Mouse (Mus musculus): ENCODE data around the gene Rab20. TPM values are rescaled to one million over a fixed set of nuclear protein-coding genes. Genes with fewer than 3 reads are reported as not detected.

Rab20 gene
- polyA plus RNA-seq, 1 experiment from 2014 or later: 28.1 TPM

DNA sequence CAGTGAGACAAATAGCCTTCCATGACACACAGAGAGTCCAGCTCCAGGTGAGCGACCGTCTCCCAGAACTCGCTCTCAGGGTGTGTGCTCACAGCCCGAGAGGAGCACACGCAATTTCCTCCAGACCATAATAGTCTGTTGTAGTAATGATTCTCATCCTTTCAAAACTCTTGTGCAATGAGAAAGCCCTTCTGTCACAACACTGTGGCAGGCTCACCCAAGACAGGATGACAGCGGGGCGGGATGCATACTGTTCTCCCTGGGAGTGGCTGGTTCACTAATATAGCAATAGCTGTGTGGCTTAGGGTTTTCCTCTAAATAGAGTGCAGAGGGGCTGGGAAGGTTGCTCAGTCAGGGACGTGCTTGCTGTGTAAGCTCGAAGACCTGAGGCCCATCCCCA is 74.7 kb downstream of the Rab20 start:
- no peak overlapping the region for H3K4me3 ChIP-seq
- H3K27ac ChIP-seq (replicated peaks): no peak overlapping the region
- peaks cover 41% of the 10 kb centered on the region for H3K4me1 ChIP-seq
- H3K27me3 ChIP-seq (replicated peaks): no peaks in the 10 kb centered on the region
- WGBS: 90% methylated on average over 9 of the region's 9 CpGs
- no peak overlapping the region for H3K9ac ChIP-seq
- no peaks in the 10 kb centered on the region for H3K9me3 ChIP-seq
- H3K36me3 ChIP-seq: peaks cover 68% of the 10 kb centered on the region
- no peak overlapping the region for H3K4me2 ChIP-seq
- no peak for ATAC-seq (ENCODE audit: extremely low read depth, insufficient number of reproducible peaks, low FRiP score, low TSS enrichment)

Other genes with a start within 250 kb of the Rab20 start
- gene Col4a2, start 165.9 kb downstream of the Rab20 start, polyA plus RNA-seq (2015; fragmentation: Nextera tagmentation; extraction: Ambion mirVana): 66.9 and 71.5 TPM in 2 replicates
- 164 TPM in 2 replicates for gene Col4a1, start 165.9 kb downstream of the Rab20 start, polyA plus RNA-seq (2015; fragmentation: Nextera tagmentation; extraction: Ambion mirVana)
- gene Naxd, start 18.8 kb upstream of the Rab20 start, polyA plus RNA-seq (2015; fragmentation: Nextera tagmentation; extraction: Ambion mirVana): 73.5 and 77.8 TPM in 2 replicates
- gene Cars2, start 72.1 kb upstream of the Rab20 start, polyA plus RNA-seq (2015; fragmentation: Nextera tagmentation; extraction: Ambion mirVana): 24.8 and 27.1 TPM in 2 replicates
- 20.7 and 21.0 TPM in 2 replicates for gene Ing1, start 76.9 kb upstream of the Rab20 start, polyA plus RNA-seq (2015; fragmentation: Nextera tagmentation; extraction: Ambion mirVana)
- gene Ankrd10, start 157.0 kb upstream of the Rab20 start, polyA plus RNA-seq (2015; fragmentation: Nextera tagmentation; extraction: Ambion mirVana): 51.4 and 55.3 TPM in 2 replicates
- gene 1700016D06Rik, start 222.4 kb upstream of the Rab20 start, polyA plus RNA-seq (2015; fragmentation: Nextera tagmentation; extraction: Ambion mirVana): not detected in 2 replicates
- gene Arhgef7, start 249.0 kb upstream of the Rab20 start, polyA plus RNA-seq (2015; fragmentation: Nextera tagmentation; extraction: Ambion mirVana): 44.8 and 45.8 TPM in 2 replicates

Measured in heart, embryonic 13.5 days (tissue).